Mouse (Mus musculus): ENCODE results near the gene Angptl8.
A peak's percentile ranks its signal among the peaks of the same experiment; 100 is the strongest.
"Not testable (repeated sequence)": the region's sequence is repeated elsewhere in the genome, so short reads cannot be mapped to it uniquely, and the experiment has no call there.

Gene Angptl8

GRCm38 (mm10) chr9:21849691-21850677, 14.7 kb downstream of the Angptl8 start:
- DNase-seq (ENCODE audit: low spot score) = no peak

- no peak for DNase-seq (ENCODE audit: low spot score)
Measured at GRCm38 (mm10) chr9:21851084-21851483, 15.8 kb downstream of the Angptl8 start.

- peak; percentile 80 for DNase-seq (ENCODE audit: low spot score)
Measured at GRCm38 (mm10) chr9:21852128-21853091, 17.1 kb downstream of the Angptl8 start, which contains the start of gene Dock6. Dock6 (minus strand) TSS chr9:21852635.

GRCm38 (mm10) chr9:21853961-21854360, 18.7 kb downstream of the Angptl8 start:
- no peak for DNase-seq (ENCODE audit: low spot score)

GRCm38 (mm10) chr9:21854894-21855293, 19.6 kb downstream of the Angptl8 start:
- DNase-seq (ENCODE audit: low spot score) = no peak

GRCm38 (mm10) chr9:21857501-21857900, 22.2 kb downstream of the Angptl8 start:
- DNase-seq (ENCODE audit: low spot score) = no peak

- no peak for DNase-seq (ENCODE audit: low spot score)
Measured at GRCm38 (mm10) chr9:21858084-21858483, 22.8 kb downstream of the Angptl8 start.

- DNase-seq (ENCODE audit: low spot score) = no peak
Measured at GRCm38 (mm10) chr9:21859606-21860005, 24.3 kb downstream of the Angptl8 start.

GRCm38 (mm10) chr9:21860349-21860748, 25.0 kb downstream of the Angptl8 start:
- not testable (repeated sequence) for DNase-seq (ENCODE audit: low spot score)

GRCm38 (mm10) chr9:21862181-21862580, 26.9 kb downstream of the Angptl8 start:
- no peak for DNase-seq (ENCODE audit: low spot score)

GRCm38 (mm10) chr9:21865673-21866398, 30.5 kb downstream of the Angptl8 start:
- DNase-seq (ENCODE audit: low spot score) = no peak

- no peak for DNase-seq (ENCODE audit: low spot score)
Measured at GRCm38 (mm10) chr9:21866641-21867040, 31.3 kb downstream of the Angptl8 start.

- DNase-seq (ENCODE audit: low spot score) = no peak
Measured at GRCm38 (mm10) chr9:21867726-21868125, 32.4 kb downstream of the Angptl8 start.

- not testable (repeated sequence) for DNase-seq (ENCODE audit: low spot score)
Measured at GRCm38 (mm10) chr9:21869290-21869689, 34.0 kb downstream of the Angptl8 start.

GRCm38 (mm10) chr9:21870879-21871524, 35.7 kb downstream of the Angptl8 start:
- DNase-seq (ENCODE audit: low spot score) = peak; percentile 22

GRCm38 (mm10) chr9:21872204-21872603, 36.9 kb downstream of the Angptl8 start:
- DNase-seq (ENCODE audit: low spot score) = no peak

GRCm38 (mm10) chr9:21876601-21877000, 41.3 kb downstream of the Angptl8 start:
- DNase-seq (ENCODE audit: low spot score) = no peak

Measured in T-cell, adult 2 months (primary cell).